ENCODE assay signal across 8 mouse cellular contexts in the genomic region with DNA sequence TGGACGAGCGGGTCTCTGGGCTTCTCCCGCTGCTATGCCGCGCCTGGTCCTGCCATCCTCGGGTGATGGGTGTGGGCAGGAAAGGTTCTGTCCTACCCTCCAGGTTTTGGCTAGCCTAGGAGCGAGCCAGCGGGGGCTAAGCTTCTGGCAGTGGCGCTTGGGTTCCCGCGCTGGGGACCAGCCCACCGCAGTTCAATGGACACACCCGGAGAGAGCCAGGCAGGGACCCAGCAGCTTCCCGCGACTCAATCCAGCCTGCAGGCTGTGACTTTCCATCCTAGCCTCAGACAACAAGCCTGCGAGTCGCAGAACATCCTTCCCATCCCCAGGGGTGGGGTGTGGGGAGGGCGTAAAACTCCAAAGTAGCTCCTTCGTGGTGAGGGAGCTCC. TPM values are rescaled to one million over a fixed set of nuclear protein-coding genes. Genes with fewer than 3 reads are reported as not detected.
DNase-seq lines count a peak whose midpoint lies in the region; ATAC-seq lines count a peak whose summit lies in the region.

No protein-coding gene starts in this region.

- intact Hi-C loops in left cerebral cortex, postnatal 14 days (cut with DNase I): loop anchor here (5.0 to 10.0 kb wide), 4 partner anchors 277 to 550 kb away; no protein-coding TSS in a partner anchor

- no peaks in the 10 kb centered on the region for H3K9me3 ChIP-seq in kidney, embryonic 14.5 days (ENCODE audit: control insufficient read depth, low read length)
- H3K9me3 ChIP-seq in heart, embryonic 16.5 days (replicated peaks; ENCODE audit: control insufficient read depth, low read length): no peaks in the 10 kb centered on the region
- no peaks in the 10 kb centered on the region for H3K9me3 ChIP-seq in megakaryocyte, embryonic 14.5 days

- H3K27me3 ChIP-seq in kidney, embryonic 14.5 days (ENCODE audit: control insufficient read depth, insufficient read depth, low read length): 0 out of 2 replicates have a peak, but pooled peaks cover 3% of the 10 kb centered on the region
- H3K27me3 ChIP-seq in heart, embryonic 16.5 days (ENCODE audit: control insufficient read depth, insufficient read depth, low read length): no peaks in the 10 kb centered on the region
- peaks cover 25% of the 10 kb centered on the region for H3K27me3 ChIP-seq in megakaryocyte, embryonic 14.5 days (replicated peaks)

- no peak overlapping the region for H3K27ac ChIP-seq in kidney, embryonic 14.5 days (ENCODE audit: low read depth, low read length)
- no peak overlapping the region for H3K27ac ChIP-seq in heart, embryonic 16.5 days (ENCODE audit: low read length)

- H3K4me3 ChIP-seq in kidney, embryonic 14.5 days (ENCODE audit: low read length): peak overlapping the region; percentile 67
- H3K4me3 ChIP-seq in heart, embryonic 16.5 days (ENCODE audit: low read length): peak overlapping the region; percentile 82
- peak overlapping the region; percentile 95 for H3K4me3 ChIP-seq in megakaryocyte, embryonic 14.5 days (replicated peaks)

- 0 out of 2 replicates have a peak, but pooled peaks cover 3% of the 10 kb centered on the region for H3K4me1 ChIP-seq in kidney, embryonic 14.5 days (ENCODE audit: control insufficient read depth, insufficient read depth, low read length)
- peaks cover 19% of the 10 kb centered on the region for H3K4me1 ChIP-seq in heart, embryonic 16.5 days (ENCODE audit: control insufficient read depth, insufficient read depth, low read length)
- H3K4me1 ChIP-seq in megakaryocyte, embryonic 14.5 days: peaks cover 49% of the 10 kb centered on the region

- H3K4me2 ChIP-seq in kidney, embryonic 14.5 days (replicated peaks; ENCODE audit: low read depth, low read length): peak overlapping the region; percentile 89
- H3K4me2 ChIP-seq in heart, embryonic 16.5 days (ENCODE audit: low read depth, low read length): peak overlapping the region; percentile 87

- no peaks in the 10 kb centered on the region for H3K36me3 ChIP-seq in kidney, embryonic 14.5 days (ENCODE audit: control insufficient read depth, insufficient read depth, low read length)
- H3K36me3 ChIP-seq in heart, embryonic 16.5 days (ENCODE audit: control insufficient read depth, insufficient read depth): no peaks in the 10 kb centered on the region
- no peaks in the 10 kb centered on the region for H3K36me3 ChIP-seq in megakaryocyte, embryonic 14.5 days (replicated peaks; ENCODE audit: low read length)

- no peak for DNase-seq in kidney, adult 11 months
- peak; percentile 45 for DNase-seq in embryo, embryonic 11 days
- peak; percentile 25 to 40 for DNase-seq in left cerebral cortex, postnatal 14 days (ENCODE audit: low spot score in 2 of 2)
- peak; percentile 0 for DNase-seq in spleen, adult 12 weeks (ENCODE audit: low spot score)

- 1% methylated on average over 19 of the region's 19 CpGs for WGBS in kidney, embryonic 14.5 days
- WGBS in heart, embryonic 16.5 days: 0% methylated on average over 19 of the region's 19 CpGs

- ATAC-seq in kidney, embryonic 14.5 days (ENCODE audit: low FRiP score, low TSS enrichment): peak; percentile 28
- no peak for ATAC-seq in heart, embryonic 16.5 days (replicated peaks; ENCODE audit: extremely low read depth, insufficient read depth, low FRiP score)
- ATAC-seq in erythroblast, adult 5-6 weeks (replicated peaks; ENCODE audit: low FRiP score, poor library complexity, severe bottlenecking): no peak

- H3K9ac ChIP-seq in kidney, embryonic 14.5 days (ENCODE audit: low read depth, low read length): peak overlapping the region; percentile 60; the same call in 1 of the 2 replicates
- H3K9ac ChIP-seq in heart, embryonic 16.5 days (ENCODE audit: low read length): peak overlapping the region; percentile 84

RNA-seq across cellular contexts. Expression of gene Kcnq5, which starts 0.3 kb away (rescaled TPM):
- 0.73 and 0.99 TPM in 2 replicates for polyA plus RNA-seq in kidney, embryonic 14.5 days (2014; fragmentation: Nextera tagmentation; extraction: Ambion mirVana)
- polyA plus RNA-seq in heart, embryonic 16.5 days (2015; fragmentation: Nextera tagmentation; extraction: Ambion mirVana): 2.6 and 2.7 TPM in 2 replicates
- 10 to 100 TPM; 74.6 to 85.6 TPM for total RNA-seq in left cerebral cortex, postnatal 14 days (2021)
- polyA plus RNA-seq in megakaryocyte, embryonic 14.5 days (2012; ENCODE audit: insufficient read depth, low replicate concordance): 0.10 TPM in 1 of 2 replicates, not detected in the other
- total RNA-seq in erythroblast, adult 5-6 weeks (2015; ENCODE audit: low replicate concordance): 0.21 and 0.38 TPM in 2 replicates
- 0.28 TPM in 1 of 2 replicates, not detected in the other for total RNA-seq in erythroblast, adult 5-6 weeks (2017; ENCODE audit: low replicate concordance)
